Mouse (Mus musculus) frontal cortex, adult (tissue): ENCODE data around the gene Il2rb.

Source experiments
- ATAC-seq: cut with Nextera tagmentation; 2 replicates; pipeline ENCODE4 v1.9.2; 2017; ENCODE audit warnings: mild to moderate bottlenecking, moderate library complexity, mixed read lengths; ENCODE audit not compliant: low TSS enrichment

The Il2rb gene

DNA sequence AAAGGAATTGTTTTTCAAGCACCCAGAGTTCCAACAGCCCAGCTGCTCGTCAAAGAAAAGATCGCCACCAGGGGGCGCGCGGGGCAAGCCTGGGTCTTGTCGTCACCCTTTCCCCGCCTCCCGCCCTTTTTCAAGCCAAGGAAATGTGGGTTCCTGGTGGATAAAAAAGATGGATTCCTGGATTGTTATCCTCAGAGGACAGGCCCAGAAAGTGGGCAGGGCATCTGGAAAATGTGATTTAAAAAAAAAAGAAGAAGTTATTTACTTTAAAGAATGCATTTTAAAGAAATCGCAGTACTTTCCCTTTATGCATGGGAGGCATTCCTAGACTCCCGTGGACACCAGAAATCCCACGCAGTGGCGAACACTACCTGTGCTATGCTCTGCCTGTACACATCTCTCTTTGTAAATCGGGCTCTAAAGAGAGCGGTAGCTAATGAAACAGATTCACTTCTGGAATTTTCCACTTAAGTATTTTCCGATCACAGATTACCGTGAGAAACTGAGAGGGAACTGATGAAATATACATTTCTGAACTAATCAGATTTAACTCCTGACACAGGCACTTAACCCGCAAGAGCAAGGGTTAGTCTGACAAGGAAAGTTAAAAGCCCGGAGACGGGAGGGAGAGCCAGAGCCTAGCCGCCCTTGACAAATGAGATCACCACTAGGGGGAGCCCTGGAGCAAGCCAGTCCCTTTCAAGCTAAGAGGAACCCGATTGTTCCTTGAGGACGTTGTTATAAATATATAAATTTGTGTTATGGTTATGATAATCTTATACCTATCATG, 47.1 kb downstream of the Il2rb start:
- ATAC-seq, result peak; percentile 48

DNA sequence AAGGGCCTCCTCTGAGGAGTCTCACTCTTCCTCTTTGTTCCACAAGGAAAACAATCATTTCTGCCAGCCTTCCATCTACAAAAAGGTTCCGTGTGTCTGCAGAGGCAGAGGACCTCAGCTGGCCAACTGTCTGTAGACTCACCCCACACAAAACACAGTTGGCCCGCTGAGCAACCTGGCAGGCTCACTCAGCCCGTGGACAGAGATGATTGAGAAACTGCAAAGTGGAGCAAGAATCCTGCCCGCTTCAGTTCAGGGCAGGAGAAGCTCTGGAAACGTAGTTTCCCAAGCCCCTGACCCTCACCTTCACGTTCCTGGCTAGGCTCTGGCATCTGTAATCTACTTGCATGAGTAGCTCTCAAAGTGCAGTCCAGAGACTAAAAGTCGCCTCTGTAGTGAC, 48.0 kb downstream of the Il2rb start:
- no peak for ATAC-seq

DNA sequence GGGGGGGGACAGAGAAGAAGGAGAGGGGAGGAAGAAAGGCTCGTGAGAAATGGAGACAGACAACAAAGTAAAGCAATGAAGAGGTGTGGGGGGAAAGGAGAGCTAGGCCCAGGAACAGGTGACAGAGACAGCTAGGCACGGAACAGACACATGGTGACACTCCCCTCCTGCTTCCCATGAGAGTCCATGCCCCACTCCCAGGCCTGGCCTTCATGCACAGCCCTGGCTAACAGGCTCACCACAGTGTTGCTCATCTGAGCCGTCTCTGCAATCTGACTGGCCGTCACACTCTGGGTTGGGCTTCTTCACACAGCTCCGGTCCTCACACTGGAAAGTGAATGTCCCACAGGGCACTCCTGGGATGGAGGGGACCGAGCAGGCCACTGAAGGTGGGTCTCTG, 51.2 kb downstream of the Il2rb start:
- no peak for ATAC-seq

DNA sequence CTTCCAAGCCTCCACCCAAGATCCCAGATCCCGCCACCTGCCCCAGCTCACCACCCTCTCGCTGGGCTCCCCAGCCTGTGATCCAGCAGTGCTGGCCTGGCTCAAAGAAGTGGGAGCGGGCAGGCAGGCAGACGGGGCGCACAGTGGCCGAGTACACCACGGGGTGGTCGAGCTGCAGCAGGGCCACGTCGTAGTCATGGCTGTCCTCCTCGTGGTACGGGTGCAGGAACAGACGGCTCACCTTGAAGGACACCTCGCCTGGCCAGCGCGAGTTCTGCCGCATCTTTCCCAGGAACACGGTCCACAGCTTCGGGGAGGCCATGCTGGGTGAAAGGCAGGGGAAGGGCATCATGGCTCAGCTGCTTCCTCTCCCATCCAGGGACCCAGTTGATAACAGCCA, 52.8 kb downstream of the Il2rb start:
- ATAC-seq, result no peak

DNA sequence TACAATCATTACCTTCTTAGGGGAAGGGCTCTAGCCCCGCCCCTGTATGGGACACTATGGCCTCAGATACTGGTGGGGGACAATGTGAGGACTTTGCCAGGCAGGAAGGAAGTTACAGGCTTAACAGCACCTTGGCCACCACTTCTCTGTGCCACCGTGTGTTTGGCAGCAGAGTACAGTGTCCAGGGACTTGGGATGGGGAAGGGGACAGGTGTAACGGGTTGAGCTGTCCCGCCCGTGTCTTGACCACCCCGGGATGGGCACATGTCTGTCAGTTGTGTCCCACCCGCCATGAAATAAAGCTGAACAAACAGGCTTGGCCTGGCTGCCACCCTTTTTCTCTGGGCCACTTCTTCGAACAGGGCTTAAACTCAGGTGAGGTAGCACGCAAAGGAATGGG, 56.1 kb downstream of the Il2rb start:
- no peak for ATAC-seq

DNA sequence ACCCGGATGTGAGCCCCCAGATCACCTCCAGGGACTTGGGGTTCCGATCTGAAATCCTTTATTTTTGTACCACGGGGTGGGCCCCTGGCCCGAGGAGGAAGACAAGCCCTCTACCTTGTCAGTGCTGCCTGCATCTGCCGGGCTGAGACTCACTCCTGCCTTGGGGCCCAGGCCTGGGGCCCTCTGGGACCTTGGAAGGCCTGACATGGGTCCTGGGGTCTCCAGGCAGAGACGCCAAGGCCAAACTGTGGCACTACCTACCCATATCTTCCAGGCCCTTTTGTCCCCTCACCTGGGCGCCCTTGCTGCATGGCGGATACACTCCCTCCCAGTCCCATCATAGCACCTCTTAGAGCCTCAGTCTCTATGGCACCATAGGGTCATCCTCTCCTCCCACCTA, 56.6 kb downstream of the Il2rb start:
- no peak for ATAC-seq

DNA sequence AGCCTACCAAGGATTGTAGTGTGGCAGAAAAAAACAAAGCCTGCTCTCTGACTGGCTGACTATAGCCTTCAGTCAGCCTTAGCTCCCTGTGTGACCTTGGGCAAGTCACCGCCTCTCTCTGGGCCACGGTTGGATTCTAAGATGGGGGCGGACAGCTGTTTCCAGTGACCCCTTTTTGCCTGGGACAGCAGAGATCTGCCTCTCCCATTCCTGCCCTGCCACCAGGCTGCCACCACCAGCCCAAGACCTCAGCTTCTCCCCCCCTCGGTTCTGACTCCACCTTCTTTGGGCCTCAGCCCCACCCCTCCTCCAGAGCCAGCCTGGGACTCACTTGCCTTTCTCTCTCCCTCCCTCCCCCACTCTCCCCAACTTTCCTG, 57.1 kb downstream of the Il2rb start:
- no peak for ATAC-seq

DNA sequence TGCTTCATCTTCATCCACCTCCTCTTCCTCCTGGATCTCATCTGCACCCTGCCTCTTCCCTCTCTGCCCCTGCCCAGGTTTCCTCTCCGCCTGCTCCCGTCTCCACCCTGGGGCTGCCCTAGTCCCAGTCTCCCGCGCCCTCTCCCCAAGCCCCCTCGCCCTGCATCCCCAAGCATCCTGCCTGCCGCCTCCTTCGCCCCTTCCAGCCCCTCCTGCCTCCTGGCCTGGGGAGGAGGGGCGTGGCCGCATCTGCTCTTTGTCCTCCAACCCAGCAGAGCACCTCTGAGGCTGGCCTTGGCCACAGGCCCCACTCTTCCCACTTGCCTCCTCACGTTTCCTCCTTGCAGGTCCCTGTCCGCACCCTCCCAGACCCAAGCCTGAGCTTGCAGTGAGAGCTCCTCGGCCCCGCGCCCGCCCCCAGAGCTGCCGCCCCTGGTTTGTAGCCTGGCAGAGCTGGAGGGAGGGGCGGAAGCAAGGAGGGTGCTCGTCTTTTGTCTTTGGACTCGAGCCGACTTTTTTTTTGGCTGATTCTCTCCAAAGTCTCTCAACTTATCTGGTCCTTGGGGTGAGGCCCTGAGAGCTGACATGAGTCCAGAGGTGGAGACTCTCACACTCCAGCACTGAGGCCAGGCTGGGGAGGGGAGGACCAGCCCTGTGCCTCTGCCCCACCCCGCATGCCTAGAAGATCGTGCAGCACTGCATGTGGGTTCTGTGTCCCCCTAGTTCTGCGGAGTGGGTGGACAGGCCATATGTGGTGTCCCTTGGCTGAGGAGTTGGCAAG, 57.6 kb downstream of the Il2rb start:
- peak; percentile 39 for ATAC-seq

DNA sequence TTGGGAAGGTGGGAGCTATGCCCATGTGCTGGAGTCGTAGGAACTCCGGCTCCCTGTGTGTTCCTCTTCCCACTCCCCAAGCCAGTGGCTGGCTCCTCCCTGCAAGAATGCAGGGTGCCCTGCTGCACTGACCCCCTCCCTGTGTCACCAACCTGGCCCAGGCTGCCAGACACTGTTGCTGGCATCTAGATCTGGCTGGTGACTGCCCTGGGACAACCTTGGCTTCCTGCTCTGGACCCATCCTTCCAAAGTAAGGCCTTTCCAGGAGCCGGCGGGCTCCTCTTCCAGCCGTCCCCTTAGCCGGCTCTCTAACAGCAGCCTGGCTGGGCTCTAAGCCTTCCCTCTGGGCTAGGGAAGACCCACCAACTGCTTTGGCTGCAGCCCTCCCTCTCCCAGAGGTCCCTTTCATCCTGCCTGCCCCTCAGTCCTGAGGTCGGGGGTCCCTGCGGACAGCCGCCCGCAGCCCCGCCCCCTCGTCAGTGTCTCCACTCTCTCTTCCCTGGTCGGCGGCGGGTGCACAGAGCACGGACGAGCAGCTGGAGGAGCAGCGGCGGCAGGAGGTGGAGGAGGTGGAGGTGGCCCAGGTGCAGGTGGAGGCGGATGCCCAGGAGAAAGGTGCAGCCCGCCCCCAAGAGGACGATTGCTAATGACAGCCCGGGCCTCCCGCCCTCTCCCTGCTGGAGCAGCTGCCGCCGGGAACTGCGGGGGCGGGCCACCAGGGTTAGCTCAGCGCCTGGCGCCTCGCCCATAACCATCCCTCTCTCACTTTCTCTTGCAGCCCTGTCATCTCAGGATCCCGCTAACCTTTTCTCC, 58.5 kb downstream of the Il2rb start:
- ATAC-seq, result 0 out of 2 replicates have a peak, but pooled peaks have one; percentile 6

DNA sequence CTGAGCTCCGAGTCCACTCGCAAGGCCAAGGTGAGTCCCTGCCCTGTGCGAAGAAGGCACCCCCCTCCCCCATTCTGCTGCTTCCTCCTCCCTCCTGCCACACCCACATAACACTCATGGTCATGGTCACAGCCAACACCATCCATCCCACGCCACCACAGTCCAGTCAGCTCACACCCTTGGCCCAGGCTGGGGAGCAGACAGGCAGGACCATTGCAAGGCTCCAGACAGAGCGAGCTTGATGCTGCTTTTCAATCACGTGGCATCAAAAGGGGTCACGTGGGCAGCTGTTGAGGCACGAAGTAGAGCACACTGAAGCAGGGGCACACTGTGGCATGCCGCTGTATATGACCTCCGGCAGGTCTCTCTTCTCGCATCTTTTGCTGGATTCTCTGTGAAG, 59.4 kb downstream of the Il2rb start:
- no peak for ATAC-seq

DNA sequence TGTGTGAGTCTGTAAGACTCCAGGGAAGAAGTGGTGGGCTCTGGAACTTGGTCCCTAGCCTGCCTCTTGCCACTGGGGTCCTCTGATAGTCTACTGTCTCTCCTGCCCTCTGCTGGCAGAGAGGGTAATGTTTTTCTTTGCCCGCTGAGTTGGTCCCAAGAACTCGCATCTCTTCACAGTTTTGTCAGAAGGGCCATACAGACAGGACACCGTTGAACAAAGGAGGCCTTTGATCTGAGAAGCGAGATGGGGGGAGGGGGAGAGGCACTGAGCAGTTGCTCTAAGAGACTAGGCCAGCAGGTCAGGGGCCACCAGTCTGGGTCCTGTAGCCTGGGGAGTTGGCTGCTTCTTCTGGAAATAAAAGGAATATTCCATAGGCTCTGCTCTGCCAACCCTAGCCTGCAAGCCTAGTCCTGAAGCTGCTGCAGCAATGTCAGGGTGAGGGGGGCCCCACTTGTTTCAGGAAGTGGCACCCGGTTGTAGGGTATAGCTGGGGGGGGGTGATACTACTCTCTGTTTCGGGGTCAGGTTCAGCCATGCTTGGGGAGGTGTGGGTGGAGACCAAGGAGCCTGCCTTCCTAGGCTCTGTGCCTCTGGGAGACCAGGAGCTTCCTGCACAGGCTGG, 60.1 kb downstream of the Il2rb start:
- ATAC-seq, result 0 out of 2 replicates have a peak, but pooled peaks have one; percentile 8

DNA sequence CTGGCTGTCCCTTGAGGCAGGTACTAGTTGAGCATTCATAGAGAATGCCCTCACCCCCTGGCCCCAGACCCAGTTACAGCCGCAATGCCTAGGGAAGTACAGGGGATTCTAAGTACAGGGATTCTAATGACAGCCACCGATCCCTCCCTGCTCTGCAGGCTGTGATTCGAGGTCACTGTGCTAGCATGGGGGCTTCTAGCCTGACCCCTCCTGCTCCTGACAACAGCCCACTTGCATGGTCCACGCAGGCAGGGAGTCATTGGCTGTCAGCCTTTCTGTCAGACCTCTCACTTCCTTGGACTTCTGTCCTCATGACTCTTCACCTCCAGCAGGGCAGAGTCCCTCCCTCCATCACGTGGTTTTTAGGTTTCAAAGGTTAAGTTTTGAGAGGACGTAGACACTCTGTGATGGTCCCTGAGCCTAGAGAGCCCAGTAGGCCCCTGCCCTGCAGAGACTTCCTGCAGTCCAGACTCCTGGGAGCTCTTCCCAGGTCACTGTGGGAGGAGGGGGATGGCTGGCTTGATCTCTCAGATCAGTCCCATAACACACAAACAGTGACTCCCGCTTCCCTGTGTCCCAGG, 63.4 kb downstream of the Il2rb start:
- ATAC-seq, result no peak

DNA sequence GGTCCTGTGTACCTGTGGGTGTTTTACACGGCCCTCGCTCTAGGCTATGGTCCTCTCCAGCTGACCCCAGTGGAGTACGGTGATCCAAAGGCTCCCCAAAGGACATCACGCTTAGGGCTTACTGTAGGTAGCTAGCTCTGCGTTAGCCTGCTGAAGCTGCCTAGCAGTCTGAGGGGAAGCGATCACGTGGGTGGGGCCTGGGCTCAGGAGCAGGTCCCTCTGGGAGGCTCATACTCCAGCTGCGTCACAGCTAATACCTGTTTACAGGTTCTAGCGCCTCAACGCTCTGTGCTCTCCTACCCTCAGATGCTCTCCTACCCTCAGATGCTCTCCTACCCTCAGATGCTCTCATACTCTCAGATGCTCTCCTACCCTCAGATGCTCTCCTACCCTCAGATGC, 64.2 kb downstream of the Il2rb start:
- ATAC-seq, result no peak

DNA sequence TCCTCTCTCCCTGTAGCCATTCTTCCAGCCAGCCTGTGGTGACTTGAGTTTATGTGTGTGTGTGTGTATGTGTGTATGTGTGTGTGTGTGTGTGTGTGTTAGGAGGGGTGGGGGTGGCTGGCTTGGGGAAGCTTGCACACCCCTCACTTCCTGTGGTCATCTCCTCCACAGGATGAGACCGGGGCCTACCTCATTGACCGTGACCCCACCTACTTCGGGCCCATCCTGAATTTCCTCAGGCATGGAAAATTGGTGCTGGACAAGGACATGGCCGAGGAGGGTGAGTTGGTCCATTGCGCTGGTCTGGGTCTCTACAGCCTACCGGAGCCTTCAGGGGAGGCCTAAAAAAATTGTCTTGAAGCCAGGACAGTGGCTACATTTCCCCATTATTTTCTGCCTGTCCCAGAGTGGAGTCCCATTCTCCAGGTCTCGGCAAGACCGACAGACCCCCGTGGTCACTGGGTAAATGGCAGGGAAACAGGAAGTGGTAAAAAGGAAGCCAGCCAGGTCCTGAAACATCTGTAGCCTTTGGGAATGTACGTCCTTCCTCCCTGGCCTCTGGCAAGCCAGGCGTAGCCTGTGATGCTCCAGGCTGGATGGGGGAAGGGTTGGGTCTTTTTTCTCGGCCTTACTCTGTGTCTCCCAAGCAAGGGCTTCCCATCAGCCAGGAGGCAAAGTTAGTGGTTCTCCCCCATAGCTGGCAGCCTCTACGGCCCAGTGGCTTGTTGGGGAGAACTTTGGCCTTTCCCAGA, 65.0 kb downstream of the Il2rb start:
- no peak for ATAC-seq
